Mouse (Mus musculus): ENCODE results near the gene Svep1. TPM values are rescaled to one million over a fixed set of nuclear protein-coding genes. Genes with fewer than 3 reads are reported as not detected.

The Svep1 gene
- polyA plus RNA-seq, 1 experiment: 0.73 TPM

- Histone ChIP-seq H3ac (ENCODE audit: control insufficient read depth, insufficient read length, low read depth) (no peak overlapping the region), H3K79me3 (ENCODE audit: low read depth) (no peaks in the 10 kb centered on the region)
- TF ChIP-seq MYOG (IDR thresholded peaks at IDR 0.05; ENCODE audit: control insufficient read depth, extremely low read depth, insufficient read length) (no peak), CTCF (IDR thresholded peaks at IDR 0.05; ENCODE audit: control insufficient read depth, insufficient read depth, insufficient read length) (no peak), CEBPB (IDR thresholded peaks at IDR 0.05; ENCODE audit: low read depth) (no peak), USF1 (IDR thresholded peaks at IDR 0.05; ENCODE audit: low read depth) (no peak), FOSL1 (IDR thresholded peaks at IDR 0.05; ENCODE audit: insufficient read depth, low read length, poor library complexity, severe bottlenecking) (no peak), MAX (IDR thresholded peaks at IDR 0.05) (no peak), MYOD1 (IDR thresholded peaks at IDR 0.05; ENCODE audit: control insufficient read depth, insufficient read length, low read depth) (no peak)
These were observed 36.2 kb downstream of the Svep1 start for GRCm38 (mm10) chr4:58170430-58170829.

GRCm38 (mm10) chr4:58169918-58170317, 36.7 kb downstream of the Svep1 start:
- Histone ChIP-seq H3K79me3 (ENCODE audit: low read depth) (no peaks in the 10 kb centered on the region), H3K4me3 (ENCODE audit: insufficient read depth, poor library complexity, severe bottlenecking) (no peak overlapping the region), H3ac (ENCODE audit: control insufficient read depth, insufficient read length, low read depth) (no peak overlapping the region), H3K27me3 (ENCODE audit: control insufficient read depth, insufficient read depth, insufficient read length) (no peaks in the 10 kb centered on the region), H3K79me2 (ENCODE audit: control insufficient read depth, insufficient read depth) (no peaks in the 10 kb centered on the region), H3K36me3 (ENCODE audit: control insufficient read depth, insufficient read depth) (no peaks in the 10 kb centered on the region)
- no peak for TF ChIP-seq CTCF (IDR thresholded peaks at IDR 0.05; ENCODE audit: control insufficient read depth, insufficient read depth, insufficient read length)

More at GRCm38 (mm10) chr4:58170430-58170829, 36.2 kb downstream of the Svep1 start:
- Histone ChIP-seq H3K36me3 (ENCODE audit: control insufficient read depth, insufficient read depth) (no peaks in the 10 kb centered on the region), H3K79me2 (ENCODE audit: control insufficient read depth, insufficient read depth) (no peaks in the 10 kb centered on the region), H3K4me3 (ENCODE audit: insufficient read depth, poor library complexity, severe bottlenecking) (no peak overlapping the region), H3K27me3 (ENCODE audit: control insufficient read depth, insufficient read depth, insufficient read length) (no peaks in the 10 kb centered on the region)

DNA sequence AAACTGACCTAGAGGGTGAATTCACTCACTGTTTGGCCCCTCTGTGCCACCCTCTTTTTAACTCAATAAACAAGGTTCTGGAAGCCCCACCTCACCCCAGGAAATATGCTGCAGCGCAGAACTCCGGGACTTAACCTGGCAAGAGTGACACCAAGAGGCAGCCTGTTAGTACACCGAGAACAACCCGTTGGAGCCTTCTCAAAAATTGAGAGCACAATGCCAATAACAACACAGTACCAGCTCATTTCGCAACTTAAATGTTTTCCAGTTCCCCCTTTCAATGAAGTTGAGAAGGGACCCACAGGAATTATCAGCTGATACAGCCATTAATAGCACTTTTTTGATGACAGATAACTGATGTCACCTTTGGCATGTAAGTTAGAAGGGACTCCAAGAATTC, 38.3 kb downstream of the Svep1 start:
- H3K79me2 ChIP-seq (ENCODE audit: control insufficient read depth, insufficient read depth): no peaks in the 10 kb centered on the region
- H3K36me3 ChIP-seq (ENCODE audit: control insufficient read depth, insufficient read depth): no peaks in the 10 kb centered on the region
- no peaks in the 10 kb centered on the region for H3K79me3 ChIP-seq (ENCODE audit: low read depth)
- no peak overlapping the region for H3K4me3 ChIP-seq (ENCODE audit: insufficient read depth, poor library complexity, severe bottlenecking)
- TF ChIP-seq CEBPB (IDR thresholded peaks at IDR 0.05; ENCODE audit: low read depth): peak; percentile 1
- no peak for TF ChIP-seq FOSL1 (IDR thresholded peaks at IDR 0.05; ENCODE audit: insufficient read depth, low read length, poor library complexity, severe bottlenecking)
- no peak overlapping the region for H3ac ChIP-seq (ENCODE audit: control insufficient read depth, insufficient read length, low read depth)
- H3K27me3 ChIP-seq (ENCODE audit: control insufficient read depth, insufficient read depth, insufficient read length): no peaks in the 10 kb centered on the region

GRCm38 (mm10) chr4:58165711-58166110, 40.9 kb downstream of the Svep1 start:
- Histone ChIP-seq H3K36me3 (ENCODE audit: control insufficient read depth, insufficient read depth) (no peaks in the 10 kb centered on the region), H3K4me3 (ENCODE audit: insufficient read depth, poor library complexity, severe bottlenecking) (no peak overlapping the region), H3K27me3 (ENCODE audit: control insufficient read depth, insufficient read depth, insufficient read length) (no peaks in the 10 kb centered on the region), H3K79me2 (ENCODE audit: control insufficient read depth, insufficient read depth) (no peaks in the 10 kb centered on the region), H3ac (ENCODE audit: control insufficient read depth, insufficient read length, low read depth) (no peak overlapping the region), H3K79me3 (ENCODE audit: low read depth) (no peaks in the 10 kb centered on the region)
- TF ChIP-seq FOSL1 (IDR thresholded peaks at IDR 0.05; ENCODE audit: insufficient read depth, low read length, poor library complexity, severe bottlenecking) (no peak), MAX (IDR thresholded peaks at IDR 0.05) (no peak), MYOG (IDR thresholded peaks at IDR 0.05; ENCODE audit: control insufficient read depth, extremely low read depth, insufficient read length) (no peak), USF1 (IDR thresholded peaks at IDR 0.05; ENCODE audit: low read depth) (no peak), MYOD1 (IDR thresholded peaks at IDR 0.05; ENCODE audit: control insufficient read depth, insufficient read length, low read depth) (no peak), CTCF (IDR thresholded peaks at IDR 0.05; ENCODE audit: control insufficient read depth, insufficient read depth, insufficient read length) (no peak), CEBPB (IDR thresholded peaks at IDR 0.05; ENCODE audit: low read depth) (no peak)

DNA sequence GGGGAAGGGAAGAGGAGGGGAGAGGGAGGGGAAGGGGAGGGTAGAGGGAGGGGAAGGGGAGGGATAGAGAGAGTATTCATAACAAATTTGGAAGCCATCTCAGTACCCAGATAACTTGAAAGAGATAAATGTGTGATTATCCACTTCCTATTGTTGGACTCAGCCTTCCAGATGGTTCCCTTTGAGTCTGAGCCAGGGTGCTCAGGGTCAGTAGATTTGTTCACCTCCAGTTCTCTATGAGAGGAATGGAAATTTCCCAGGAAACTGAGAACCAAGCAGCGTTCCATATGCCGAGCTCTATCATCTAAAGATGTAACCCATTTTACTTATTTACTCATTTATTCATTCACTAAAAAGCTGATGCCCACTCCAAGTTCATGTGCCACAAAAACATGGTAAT, 44.8 kb downstream of the Svep1 start:
- TF ChIP-seq FOSL1 (IDR thresholded peaks at IDR 0.05; ENCODE audit: insufficient read depth, low read length, poor library complexity, severe bottlenecking) (no peak), MYOG (IDR thresholded peaks at IDR 0.05; ENCODE audit: control insufficient read depth, extremely low read depth, insufficient read length) (no peak), CEBPB (IDR thresholded peaks at IDR 0.05; ENCODE audit: low read depth) (no peak)
- Histone ChIP-seq H3ac (ENCODE audit: control insufficient read depth, insufficient read length, low read depth) (no peak overlapping the region), H3K36me3 (ENCODE audit: control insufficient read depth, insufficient read depth) (no peaks in the 10 kb centered on the region), H3K79me2 (ENCODE audit: control insufficient read depth, insufficient read depth) (no peaks in the 10 kb centered on the region), H3K79me3 (ENCODE audit: low read depth) (no peaks in the 10 kb centered on the region), H3K27me3 (ENCODE audit: control insufficient read depth, insufficient read depth, insufficient read length) (no peaks in the 10 kb centered on the region), H3K4me3 (ENCODE audit: insufficient read depth, poor library complexity, severe bottlenecking) (no peak overlapping the region)

GRCm38 (mm10) chr4:58159564-58159963, 47.1 kb downstream of the Svep1 start:
- Histone ChIP-seq H3K36me3 (ENCODE audit: control insufficient read depth, insufficient read depth) (no peaks in the 10 kb centered on the region), H3ac (ENCODE audit: control insufficient read depth, insufficient read length, low read depth) (no peak overlapping the region), H3K79me2 (ENCODE audit: control insufficient read depth, insufficient read depth) (no peaks in the 10 kb centered on the region), H3K27me3 (ENCODE audit: control insufficient read depth, insufficient read depth, insufficient read length) (no peaks in the 10 kb centered on the region), H3K79me3 (ENCODE audit: low read depth) (no peaks in the 10 kb centered on the region), H3K4me3 (ENCODE audit: insufficient read depth, poor library complexity, severe bottlenecking) (no peak overlapping the region)
- TF ChIP-seq CEBPB (IDR thresholded peaks at IDR 0.05; ENCODE audit: low read depth) (no peak), FOSL1 (IDR thresholded peaks at IDR 0.05; ENCODE audit: insufficient read depth, low read length, poor library complexity, severe bottlenecking) (no peak), CTCF (IDR thresholded peaks at IDR 0.05; ENCODE audit: control insufficient read depth, insufficient read depth, insufficient read length) (no peak), MYOG (IDR thresholded peaks at IDR 0.05; ENCODE audit: control insufficient read depth, extremely low read depth, insufficient read length) (no peak), USF1 (IDR thresholded peaks at IDR 0.05; ENCODE audit: low read depth) (no peak), MYOD1 (IDR thresholded peaks at IDR 0.05; ENCODE audit: control insufficient read depth, insufficient read length, low read depth) (no peak), MAX (IDR thresholded peaks at IDR 0.05) (no peak)
